Mouse (Mus musculus): ENCODE data around the gene Nr2f1. TPM values are rescaled to one million over a fixed set of nuclear protein-coding genes. Genes with fewer than 3 reads are reported as not detected.

Gene Nr2f1
- total RNA-seq, 2 experiments from 2014 or later, result 113 to 124 TPM

Other genes starting within 250 kb of the Nr2f1 start
- 1 to 10 TPM in 1 of 2 experiments, under 1 TPM in 1; 0.51 to 1.1 TPM for gene Pou5f2, start 174.9 kb downstream of the Nr2f1 start, total RNA-seq (2021)